ENCODE assay signal across 8 mouse cellular contexts in the genomic region with DNA sequence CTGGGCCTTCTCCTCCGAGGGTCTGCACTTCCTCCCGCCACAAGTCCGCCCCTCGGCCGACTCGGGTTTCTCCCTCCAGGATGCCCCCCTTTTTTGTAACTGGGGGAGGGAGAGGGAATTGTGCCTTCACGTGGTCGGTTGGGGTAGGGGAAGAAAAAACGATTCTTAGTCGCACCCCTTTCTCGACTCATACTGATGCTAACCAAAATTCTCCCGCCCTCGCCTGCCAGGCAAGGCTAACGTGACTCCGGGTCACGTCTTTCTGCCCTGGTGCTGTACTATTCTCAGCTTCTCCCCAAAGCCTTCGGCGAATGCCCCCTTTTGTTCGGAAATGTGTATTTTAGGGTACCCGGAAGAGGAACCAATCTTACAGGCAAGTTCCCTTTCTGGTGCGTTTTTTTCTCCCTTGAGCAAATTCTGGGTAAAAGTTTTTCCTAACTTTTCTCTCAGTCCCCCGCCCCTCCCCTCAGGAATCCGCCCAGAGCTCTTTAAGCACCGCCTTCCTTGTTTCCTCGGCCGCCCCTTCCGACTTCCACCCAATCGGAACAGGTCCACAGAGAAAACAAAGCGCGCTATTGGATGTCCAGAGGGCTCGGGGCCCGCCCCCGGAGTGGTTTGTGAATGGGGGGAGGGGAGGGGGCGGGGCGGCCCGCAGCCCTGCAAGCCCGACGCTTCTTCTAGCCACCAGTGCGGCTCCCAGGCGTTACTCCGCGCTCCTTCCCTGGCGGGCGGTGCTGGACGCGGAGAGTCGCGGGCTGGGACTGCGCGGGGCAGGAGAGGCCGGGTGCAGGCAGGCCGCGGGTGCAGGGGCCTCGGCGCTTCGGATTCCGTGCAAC. TPM values are rescaled to one million over a fixed set of nuclear protein-coding genes. Genes with fewer than 3 reads are reported as not detected.
DNase-seq lines count a peak whose midpoint lies in the region; ATAC-seq and TF ChIP-seq lines count a peak whose summit lies in the region.

No protein-coding gene starts in this region.

- DNase-seq in CD8-positive naive resting alpha-beta T cell, adult 2 months (ENCODE audit: low read depth in 2 of 2, low spot score in 2 of 2), result peak; percentile 68 to 74
- peak; percentile 92 for DNase-seq in c-Kit-positive CD71-negative TER-119-negative erythroid progenitor cells, embryonic 14.5 days (ENCODE audit: low read depth)
- DNase-seq in forebrain, embryonic 11.5 days (ENCODE audit: low spot score), result peak; percentile 98
- peak; percentile 97 for DNase-seq in heart, postnatal 0 days (ENCODE audit: low spot score)
- peak; percentile 94 to 97 for DNase-seq in kidney, postnatal 4 days

- peak overlapping the region; percentile 99 for H3K4me2 ChIP-seq in forebrain, embryonic 11.5 days (ENCODE audit: low read depth, low read length, severe bottlenecking)
- peak overlapping the region; percentile 97 for H3K4me2 ChIP-seq in heart, postnatal 0 days (ENCODE audit: low read depth, low read length)
- peak overlapping the region; percentile 99 for H3K4me2 ChIP-seq in liver, embryonic 16.5 days (ENCODE audit: low read depth, low read length)
- H3K4me2 ChIP-seq in neural tube, embryonic 13.5 days, result peak overlapping the region; percentile 97

- peak overlapping the region; percentile 86 for H3K27ac ChIP-seq in forebrain, embryonic 11.5 days (ENCODE audit: low read depth, low read length)
- peak overlapping the region; percentile 86 for H3K27ac ChIP-seq in heart, postnatal 0 days (ENCODE audit: low read depth)
- peak overlapping the region; percentile 82 for H3K27ac ChIP-seq in liver, embryonic 16.5 days (ENCODE audit: low read length)
- peak overlapping the region; percentile 76 for H3K27ac ChIP-seq in neural tube, embryonic 13.5 days (replicated peaks)
- H3K27ac ChIP-seq in testis, adult 2 months (ENCODE audit: control insufficient read depth, insufficient read depth, low read depth, low read length), result peak overlapping the region; percentile 65

- peaks cover 18% of the 10 kb centered on the region for H3K27me3 ChIP-seq in forebrain, embryonic 11.5 days (ENCODE audit: control insufficient read depth, insufficient read depth, low read length)
- H3K27me3 ChIP-seq in heart, postnatal 0 days (ENCODE audit: control insufficient read depth, insufficient read depth, low read length), result peaks cover 26% of the 10 kb centered on the region
- H3K27me3 ChIP-seq in liver, embryonic 16.5 days (ENCODE audit: control insufficient read depth, insufficient read depth, low read depth, low read length), result peaks cover 6% of the 10 kb centered on the region; the same call in 1 of the 2 replicates
- H3K27me3 ChIP-seq in neural tube, embryonic 13.5 days, result peaks cover 17% of the 10 kb centered on the region; the same call in 1 of the 2 replicates
- no peaks in the 10 kb centered on the region for H3K27me3 ChIP-seq in testis, adult 2 months (ENCODE audit: control insufficient read depth, insufficient read depth, low read length)

- TF ChIP-seq EP300 in heart, postnatal 0 days (IDR thresholded peaks at IDR 0.05; ENCODE audit: low read depth), result 0 out of 2 replicates have a peak, but pooled peaks have one; percentile 58

- peaks cover 20% of the 10 kb centered on the region for H3K4me1 ChIP-seq in forebrain, embryonic 11.5 days (replicated peaks; ENCODE audit: control insufficient read depth, insufficient read depth, low read length)
- peaks cover 12% of the 10 kb centered on the region for H3K4me1 ChIP-seq in heart, postnatal 0 days (ENCODE audit: control insufficient read depth, insufficient read depth)
- peaks cover 32% of the 10 kb centered on the region for H3K4me1 ChIP-seq in liver, embryonic 16.5 days (ENCODE audit: control insufficient read depth, low read depth, low read length)
- peaks cover 56% of the 10 kb centered on the region for H3K4me1 ChIP-seq in neural tube, embryonic 13.5 days (replicated peaks)
- H3K4me1 ChIP-seq in testis, adult 2 months (ENCODE audit: control insufficient read depth, insufficient read depth, low read length), result peaks cover 20% of the 10 kb centered on the region

- TF ChIP-seq POLR2A in testis, adult 2 months (IDR thresholded peaks at IDR 0.05; ENCODE audit: control insufficient read depth, low read depth, low read length), result peak; percentile 79

- 2% methylated on average over 57 of the region's 57 CpGs for WGBS in forebrain, embryonic 11.5 days
- 1% methylated on average over 57 of the region's 57 CpGs for WGBS in heart, postnatal 0 days
- WGBS in liver, embryonic 16.5 days (ENCODE audit: insufficient replicate concordance), result under 1% methylated on average over 56 of the region's 57 CpGs
- under 1% methylated on average over 56 of the region's 57 CpGs for WGBS in neural tube, embryonic 13.5 days

- H3K9ac ChIP-seq in forebrain, embryonic 11.5 days (ENCODE audit: low read length), result peak overlapping the region; percentile 75
- H3K9ac ChIP-seq in heart, postnatal 0 days (replicated peaks; ENCODE audit: low read depth, low read length), result peak overlapping the region; percentile 70
- peak overlapping the region; percentile 65 for H3K9ac ChIP-seq in liver, embryonic 16.5 days (ENCODE audit: low read depth, low read length)
- H3K9ac ChIP-seq in neural tube, embryonic 13.5 days, result peak overlapping the region; percentile 83

- ATAC-seq in forebrain, embryonic 11.5 days (replicated peaks; ENCODE audit: low FRiP score), result peak; percentile 95
- peak; percentile 97 for ATAC-seq in heart, postnatal 0 days (ENCODE audit: insufficient read depth, low read depth)
- peak; percentile 94 for ATAC-seq in liver, embryonic 16.5 days (ENCODE audit: low read depth)
- ATAC-seq in neural tube, embryonic 13.5 days (ENCODE audit: low read depth), result peak; percentile 92

- peak; percentile 4; the same call in 1 of the 2 replicates for TF ChIP-seq CTCF in heart, postnatal 0 days (IDR thresholded peaks at IDR 0.05; ENCODE audit: low read depth)
- no peak for TF ChIP-seq CTCF in testis, adult 2 months (IDR thresholded peaks at IDR 0.05; ENCODE audit: control insufficient read depth, insufficient read depth, insufficient replicate concordance, low read depth, low read length)

- no peaks in the 10 kb centered on the region for H3K9me3 ChIP-seq in forebrain, embryonic 11.5 days (ENCODE audit: control insufficient read depth, low read length)
- no peaks in the 10 kb centered on the region for H3K9me3 ChIP-seq in heart, postnatal 0 days (replicated peaks; ENCODE audit: control insufficient read depth, low read length)
- no peaks in the 10 kb centered on the region for H3K9me3 ChIP-seq in liver, embryonic 16.5 days (replicated peaks; ENCODE audit: control insufficient read depth, low read length)
- H3K9me3 ChIP-seq in neural tube, embryonic 13.5 days, result no peaks in the 10 kb centered on the region

- H3K36me3 ChIP-seq in forebrain, embryonic 11.5 days (ENCODE audit: control insufficient read depth, insufficient read depth, low read length), result no peaks in the 10 kb centered on the region
- no peaks in the 10 kb centered on the region for H3K36me3 ChIP-seq in heart, postnatal 0 days (replicated peaks; ENCODE audit: control insufficient read depth, insufficient read depth, low read length)
- no peaks in the 10 kb centered on the region for H3K36me3 ChIP-seq in liver, embryonic 16.5 days (ENCODE audit: control insufficient read depth, insufficient read depth)
- no peaks in the 10 kb centered on the region for H3K36me3 ChIP-seq in neural tube, embryonic 13.5 days
- H3K36me3 ChIP-seq in testis, adult 2 months (ENCODE audit: control insufficient read depth, insufficient read depth, low read length), result no peaks in the 10 kb centered on the region

- H3K4me3 ChIP-seq in forebrain, embryonic 11.5 days (ENCODE audit: low read depth, low read length), result peak overlapping the region; percentile 62
- H3K4me3 ChIP-seq in heart, postnatal 0 days (ENCODE audit: low read depth, low read length), result peak overlapping the region; percentile 68
- peak overlapping the region; percentile 57 for H3K4me3 ChIP-seq in liver, embryonic 16.5 days (ENCODE audit: low read depth, low read length)
- peak overlapping the region; percentile 70 for H3K4me3 ChIP-seq in neural tube, embryonic 13.5 days
- H3K4me3 ChIP-seq in testis, adult 2 months (ENCODE audit: control insufficient read depth, low read depth, low read length), result peak overlapping the region; percentile 84

RNA-seq across cellular contexts. Expression of a gene that starts 0.6 kb away (rescaled TPM):
- polyA plus RNA-seq in forebrain, embryonic 11.5 days (2014; fragmentation: Nextera tagmentation; extraction: Ambion mirVana), result 12.7 and 15.4 TPM in 2 replicates
- total RNA-seq in heart, postnatal 0 days (2014; rRNA removed; ENCODE audit: low replicate concordance), result 7.5 and 9.0 TPM in 2 replicates
- polyA plus RNA-seq in heart, postnatal 0 days (2015; fragmentation: Nextera tagmentation; extraction: Ambion mirVana), result 1.0 and 1.3 TPM in 2 replicates
- 1.0 and 1.2 TPM in 2 replicates for polyA plus RNA-seq in liver, embryonic 16.5 days (2015; fragmentation: Nextera tagmentation; extraction: Ambion mirVana)
- 6.7 and 6.8 TPM in 2 replicates for polyA plus RNA-seq in neural tube, embryonic 13.5 days (2015; fragmentation: Nextera tagmentation; extraction: Ambion mirVana)
- 1.4 and 1.5 TPM in 2 replicates for polyA plus RNA-seq in testis, adult 2 months (2012; rRNA removed)

RNA-seq across cellular contexts. Expression of a gene that starts 34.4 kb away (rescaled TPM):
- 0.85 and 0.99 TPM in 2 replicates for polyA plus RNA-seq in forebrain, embryonic 11.5 days (2014; fragmentation: Nextera tagmentation; extraction: Ambion mirVana)
- total RNA-seq in heart, postnatal 0 days (2014; rRNA removed; ENCODE audit: low replicate concordance), result not detected in 2 replicates
- polyA plus RNA-seq in heart, postnatal 0 days (2015; fragmentation: Nextera tagmentation; extraction: Ambion mirVana), result 0.14 and 0.65 TPM in 2 replicates
- 0.12 TPM in 1 of 2 replicates, not detected in the other for polyA plus RNA-seq in liver, embryonic 16.5 days (2015; fragmentation: Nextera tagmentation; extraction: Ambion mirVana)
- polyA plus RNA-seq in neural tube, embryonic 13.5 days (2015; fragmentation: Nextera tagmentation; extraction: Ambion mirVana), result 6.9 and 10.3 TPM in 2 replicates
- 72.5 and 83.9 TPM in 2 replicates for polyA plus RNA-seq in testis, adult 2 months (2012; rRNA removed)

Comparison
In these comparisons a context has a peak if more than half of its experiments do, and no peak if none do; other contexts are left out.
1. Peak in every context shown above with its lines: DNase-seq, ATAC-seq, H3K4me3 ChIP-seq and H3K27ac ChIP-seq.